Mouse (Mus musculus) C2C12 (cell line): Measurements from ENCODE around the gene Osbpl5. TPM values are rescaled to one million over a fixed set of nuclear protein-coding genes. Genes with fewer than 3 reads are reported as not detected.

Source experiments
- H3K27me3 ChIP-seq: one replicate; pipeline ENCODE4 v1.6.1; 2011; ENCODE audit not compliant: control insufficient read depth, insufficient read depth, insufficient read length
- H3K36me3 ChIP-seq: one replicate; pipeline ENCODE4 v1.6.1; 2011; ENCODE audit not compliant: control insufficient read depth, insufficient read depth
- H3K4me3 ChIP-seq: one replicate; pipeline ENCODE4 v1.5.1; 2011; ENCODE audit warnings: mild to moderate bottlenecking, control low read depth; ENCODE audit not compliant: poor library complexity, insufficient read depth, severe bottlenecking
- H3K79me2 ChIP-seq: one replicate; pipeline ENCODE4 v1.6.1; 2011; ENCODE audit not compliant: control insufficient read depth, insufficient read depth
- H3K79me3 ChIP-seq: one replicate; pipeline ENCODE4 v1.6.1; 2011; ENCODE audit warnings: low read depth, control low read depth
- H3ac ChIP-seq: one replicate; pipeline ENCODE3; 2011; ENCODE audit warnings: low read depth; ENCODE audit not compliant: control insufficient read depth, insufficient read length
- CEBPB ChIP-seq: IDR thresholded peaks from one replicate; pipeline ENCODE4 v1.6.1; 2011; ENCODE audit warnings: low read depth, mild to moderate bottlenecking, control low read depth, moderate library complexity
- CTCF ChIP-seq: IDR thresholded peaks from one replicate; pipeline ENCODE4 v1.5.1; 2011; ENCODE audit not compliant: control insufficient read depth, insufficient read depth, insufficient read length
- FOSL1 ChIP-seq: IDR thresholded peaks from one replicate; pipeline ENCODE4 v1.8.0; 2011; ENCODE audit warnings: mild to moderate bottlenecking, low read length; ENCODE audit not compliant: poor library complexity, insufficient read depth, severe bottlenecking
- MAX ChIP-seq: IDR thresholded peaks from one replicate; pipeline ENCODE4 v1.6.1; 2011; ENCODE audit warnings: mild to moderate bottlenecking, control low read depth
- MYOD1 ChIP-seq: IDR thresholded peaks from one replicate; pipeline ENCODE4 v1.6.1; 2011; ENCODE audit warnings: low read depth; ENCODE audit not compliant: control insufficient read depth, insufficient read length
- MYOG ChIP-seq: IDR thresholded peaks from one replicate; pipeline ENCODE4 v1.6.1; 2011; ENCODE audit not compliant: control insufficient read depth, insufficient read length; ENCODE audit errors: extremely low read depth
- USF1 ChIP-seq: IDR thresholded peaks from one replicate; pipeline ENCODE4 v1.6.1; 2011; ENCODE audit warnings: low read depth, mild to moderate bottlenecking, control low read depth, moderate library complexity
- long read RNA-seq, 2 experiments: library from polyadenylated mRNA; unstranded; transcript quantifications; one replicate each; pipeline ENCODE4 v2.0.0; 2019 to 2020
- polyA plus RNA-seq: library from polyadenylated mRNA; unstranded; fragments of >200 nt; fragmentation: generic; extraction: Trizol; gene quantifications from one replicate; pipeline ENCODE4 v1.2.1, GENCODE M21; 2012; ENCODE audit warnings: missing spikeins

Osbpl5 gene
- 41.1 TPM for polyA plus RNA-seq
- long read RNA-seq, experiment 1, transcript Osbpl5-202 (22 exons, 3,775 nt), result major isoform, 6 of 14 reads
- long read RNA-seq, experiment 1, partial matches to known transcripts, result 5 of 14 reads
- long read RNA-seq, experiment 1, other reads (novel, unspliced or antisense), result 2 of 14 reads
- long read RNA-seq, experiment 2, transcript Osbpl5-202 (22 exons, 3,775 nt), result major isoform, 226 of 320 reads
- long read RNA-seq, experiment 2, partial matches to known transcripts, result 23 of 320 reads
- long read RNA-seq, experiment 2, other reads (novel, unspliced or antisense), result 69 of 320 reads

DNA sequence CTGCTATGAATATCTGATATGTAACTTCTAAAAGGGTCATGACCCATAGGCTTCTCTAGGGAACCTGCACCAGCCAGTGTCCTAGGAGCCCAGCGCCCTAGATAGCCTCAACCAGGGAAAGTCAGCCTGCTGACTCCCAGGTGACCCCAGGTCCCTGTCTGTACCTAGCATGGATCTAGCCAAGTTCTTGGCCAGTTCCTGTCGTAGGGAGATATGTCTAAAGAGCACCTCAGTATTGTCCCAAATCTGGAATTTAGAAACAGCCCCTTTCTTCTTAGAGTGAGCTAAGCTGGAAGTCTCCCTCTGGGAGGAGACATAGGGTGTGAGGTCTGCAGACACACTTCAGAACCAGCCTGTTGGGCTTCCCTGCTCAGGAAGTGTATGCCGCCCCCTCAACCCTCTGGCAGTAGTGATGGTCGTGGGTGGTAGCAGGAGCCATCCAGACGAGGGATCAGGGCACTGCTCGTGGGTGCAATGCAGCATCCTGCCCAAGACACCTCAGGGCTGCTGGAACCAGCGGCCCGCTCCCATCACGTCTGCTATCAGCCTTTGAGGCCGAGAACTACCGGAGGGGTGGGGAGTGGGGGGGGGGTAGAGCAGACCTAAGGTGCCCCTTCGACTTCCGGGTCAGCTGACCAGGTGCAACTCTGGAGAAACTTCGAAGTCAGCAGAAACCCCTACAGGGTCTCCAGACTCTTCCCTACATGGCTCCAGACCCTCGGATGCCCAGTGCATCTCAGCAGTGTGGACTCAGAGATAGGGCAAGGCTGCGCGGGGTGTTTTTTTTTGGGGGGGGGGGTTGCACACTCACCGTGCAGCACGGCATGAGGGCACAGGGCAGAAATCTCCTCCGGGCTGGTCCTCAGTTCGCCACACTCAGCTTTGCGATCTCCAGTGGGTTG lies at the start of gene Osbpl5:
Osbpl5 (minus strand) TSS at position 861 of the 902 bp plus-strand sequence.
- Histone ChIP-seq H3K4me3 (peak within 1 kb of the TSS; percentile 15), H3K79me3 (no peaks in the 10 kb centered on the region), H3K27me3 (peaks cover 3% of the 10 kb centered on the region), H3K79me2 (no peaks in the 10 kb centered on the region), H3ac (peak within 1 kb of the TSS; percentile 63), H3K36me3 (no peaks in the 10 kb centered on the region)
- TF ChIP-seq FOSL1, result no peak
- no peak for TF ChIP-seq MYOG
- no peak for TF ChIP-seq CEBPB
- TF ChIP-seq CTCF, result no peak
- no peak for TF ChIP-seq MYOD1
- TF ChIP-seq USF1, result no peak
- no peak for TF ChIP-seq MAX

DNA sequence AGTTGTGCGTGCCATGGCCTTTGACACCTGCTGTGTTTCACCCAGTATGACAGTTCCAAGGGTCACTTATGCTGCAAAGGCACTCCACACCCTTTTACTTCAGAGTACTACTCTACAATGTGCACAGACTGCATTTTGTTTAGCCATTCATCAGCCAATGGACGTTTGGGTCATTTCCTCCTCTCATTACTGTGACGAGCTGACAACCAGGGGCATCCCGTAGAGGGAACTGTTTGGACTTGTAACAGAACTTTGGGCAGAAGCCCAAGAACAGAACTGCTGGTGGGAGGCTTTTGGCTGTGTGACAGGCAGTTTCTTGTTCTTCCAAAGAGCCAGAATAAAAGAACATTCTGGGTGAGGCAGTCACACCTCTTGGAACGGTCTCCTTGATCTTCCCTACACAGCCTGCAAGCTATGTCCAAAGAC lies 48.4 kb upstream of the Osbpl5 start:
- Histone ChIP-seq H3K27me3 (no peaks in the 10 kb centered on the region), H3ac (no peak overlapping the region), H3K79me3 (no peaks in the 10 kb centered on the region), H3K4me3 (no peak overlapping the region), H3K79me2 (no peaks in the 10 kb centered on the region), H3K36me3 (peaks cover 24% of the 10 kb centered on the region)
- TF ChIP-seq CEBPB (no peak), FOSL1 (no peak), USF1 (no peak), MYOD1 (no peak), MAX (no peak), MYOG (no peak), CTCF (no peak)

GRCm38 (mm10) chr7:143801195-143802065 lies 44.6 kb upstream of the Osbpl5 start:
- Histone ChIP-seq H3K79me3 (no peaks in the 10 kb centered on the region), H3K79me2 (no peaks in the 10 kb centered on the region), H3K4me3 (no peak overlapping the region), H3ac (no peak overlapping the region), H3K36me3 (peaks cover 25% of the 10 kb centered on the region), H3K27me3 (no peaks in the 10 kb centered on the region)
- TF ChIP-seq FOSL1 (peak; percentile 65), CTCF (no peak), MAX (no peak), USF1 (peak; percentile 1), MYOD1 (peak; percentile 81), CEBPB (no peak), MYOG (no peak)

DNA sequence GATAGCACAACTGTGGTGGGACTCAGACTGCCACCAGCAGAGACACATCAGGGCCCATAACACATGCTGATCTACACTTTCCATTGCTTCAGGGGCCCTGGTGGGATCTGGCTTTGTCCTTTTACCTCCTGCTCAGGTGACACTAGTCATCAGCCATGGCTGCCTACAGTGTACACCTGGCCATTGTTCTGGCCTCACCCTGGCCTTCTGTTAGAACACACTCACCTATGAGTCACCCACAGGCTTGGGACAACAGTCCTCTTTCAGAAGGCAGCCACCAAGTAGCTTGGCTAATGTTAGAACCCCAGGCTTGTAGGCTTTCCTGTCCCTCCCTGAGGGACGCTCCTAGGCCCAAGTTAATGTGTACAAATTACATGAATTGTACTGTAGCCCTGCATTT lies 44.0 kb upstream of the Osbpl5 start:
- Histone ChIP-seq H3K4me3 (no peak overlapping the region), H3K36me3 (peaks cover 27% of the 10 kb centered on the region), H3K79me3 (no peaks in the 10 kb centered on the region), H3K27me3 (no peaks in the 10 kb centered on the region), H3K79me2 (no peaks in the 10 kb centered on the region), H3ac (no peak overlapping the region)
- no peak for TF ChIP-seq MYOD1
- no peak for TF ChIP-seq USF1
- no peak for TF ChIP-seq CEBPB
- no peak for TF ChIP-seq MAX
- no peak for TF ChIP-seq FOSL1
- TF ChIP-seq CTCF, result no peak
- TF ChIP-seq MYOG, result no peak

DNA sequence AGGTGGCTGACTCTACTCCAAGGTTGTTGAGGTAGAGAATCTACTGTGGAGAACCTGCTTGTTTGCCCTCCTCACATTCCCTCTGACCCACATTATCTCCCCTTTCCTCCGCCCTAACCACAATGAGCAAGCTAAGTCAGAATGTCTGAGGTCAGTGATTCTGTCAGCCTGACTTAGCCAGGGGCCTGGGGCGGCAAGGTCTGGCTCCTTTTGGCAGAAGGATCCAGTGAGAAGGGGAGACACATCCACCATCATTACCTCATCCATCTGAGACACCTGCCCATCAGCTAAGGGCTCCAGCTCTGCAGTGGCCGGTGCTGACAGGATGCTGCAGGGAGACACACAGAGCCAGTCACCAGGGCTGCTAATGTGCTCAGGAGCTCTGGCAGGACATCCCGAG lies 42.0 kb upstream of the Osbpl5 start:
- Histone ChIP-seq H3ac (no peak overlapping the region), H3K4me3 (no peak overlapping the region), H3K79me2 (no peaks in the 10 kb centered on the region), H3K27me3 (no peaks in the 10 kb centered on the region), H3K79me3 (no peaks in the 10 kb centered on the region), H3K36me3 (peaks cover 24% of the 10 kb centered on the region)
- TF ChIP-seq MAX (no peak), CTCF (no peak), MYOD1 (peak; percentile 65), CEBPB (no peak), FOSL1 (no peak), MYOG (no peak), USF1 (no peak)
